Mouse (Mus musculus) intestine, postnatal 0 days (tissue): ENCODE measurements around the gene Jag1. TPM values are rescaled to one million over a fixed set of nuclear protein-coding genes. Genes with fewer than 3 reads are reported as not detected.

Experiments used
- ATAC-seq: fragments of 200-750 bp; cut with Nextera tagmentation; 2 replicates; pipeline ENCODE4 v1.8.0; 2017; ENCODE audit warnings: mild to moderate bottlenecking, moderate TSS enrichment, moderate library complexity
- H3K27ac ChIP-seq: fragments of 300-500 bp; sonication (generic); 2 replicates; pipeline ENCODE4 v1.5.1; 2014; ENCODE audit warnings: mild to moderate bottlenecking, low read depth, low read length, moderate library complexity
- H3K27me3 ChIP-seq: fragments of 300-500 bp; sonication (generic); replicated peaks from 2 replicates; pipeline ENCODE4 v1.6.1; 2014; ENCODE audit warnings: low read length, mixed read lengths; ENCODE audit not compliant: control insufficient read depth, insufficient read depth
- H3K36me3 ChIP-seq: fragments of 300-500 bp; sonication (generic); 2 replicates; pipeline ENCODE4 v1.6.1; 2014; ENCODE audit warnings: mild to moderate bottlenecking, moderate library complexity; ENCODE audit not compliant: control insufficient read depth, insufficient read depth
- H3K4me1 ChIP-seq: fragments of 300-500 bp; sonication (generic); replicated peaks from 2 replicates; pipeline ENCODE4 v1.6.1; 2014; ENCODE audit warnings: antibody characterized with exemption, low read length, mixed read lengths; ENCODE audit not compliant: control insufficient read depth, insufficient read depth
- H3K4me2 ChIP-seq: fragments of 300-500 bp; sonication (generic); replicated peaks from 2 replicates; pipeline ENCODE4 v1.6.1; 2014; ENCODE audit warnings: low read depth, mild to moderate bottlenecking, moderate library complexity
- H3K4me3 ChIP-seq: fragments of 300-500 bp; sonication (generic); 2 replicates; pipeline ENCODE4 v1.5.1; 2014; ENCODE audit warnings: low read depth, low read length
- H3K9ac ChIP-seq: fragments of 300-500 bp; sonication (generic); 2 replicates; pipeline ENCODE4 v1.6.1; 2014; ENCODE audit warnings: mild to moderate bottlenecking, low read depth, low read length
- H3K9me3 ChIP-seq: fragments of 300-500 bp; sonication (generic); 2 replicates; pipeline ENCODE4 v1.6.1; 2016; ENCODE audit warnings: mixed run types; ENCODE audit not compliant: control insufficient read depth
- CTCF ChIP-seq: sonication (generic); IDR thresholded peaks from 2 replicates; pipeline ENCODE4 v1.5.1; 2016; ENCODE audit warnings: low read depth, mild to moderate bottlenecking, control low read depth, antibody characterized with exemption, moderate library complexity
- WGBS: fragments of 180-500 bp; shearing (Covaris S2); extraction: QIAGEN DNeasy Blood & Tissue Kit; methylation state at CpG from one replicate; pipeline ENCODE4 v1.1.7; 2014; 5-methylcytosine and 5-hydroxymethylcytosine counted together
- polyA plus RNA-seq: library from polyadenylated mRNA; unstranded; fragments of >200 nt; fragmentation: Nextera tagmentation; extraction: Ambion mirVana; gene quantifications from 2 replicates; pipeline ENCODE4 v1.2.1, GENCODE M21; 2015

Jag1 gene
- 6.0 and 6.9 TPM in 2 replicates for polyA plus RNA-seq

- Histone ChIP-seq H3K4me3 (peak within 1 kb of the TSS; percentile 79), H3K4me1 (peaks cover 8% of the 10 kb centered on the region; the same call in 1 of the 2 replicates), H3K27me3 (no peaks in the 10 kb centered on the region), H3K27ac (peak within 1 kb of the TSS; percentile 99), H3K9ac (peak within 1 kb of the TSS; percentile 86), H3K36me3 (no peaks in the 10 kb centered on the region), H3K4me2 (peak within 1 kb of the TSS; percentile 96), H3K9me3 (no peaks in the 10 kb centered on the region)
- WGBS: 0% methylated on average over 59 of the region's 59 CpGs
- TF ChIP-seq CTCF: no peak
- no peak for ATAC-seq
Measured at GRCm38 (mm10) chr2:137116025-137116674, at the start of gene Jag1. TSS of gene Jag1 (minus strand) at chr2:137116644.

- 38% methylated on average over 1 of the region's 1 CpGs for WGBS
Measured at GRCm38 (mm10) chr2:137156018-137156417, 39.6 kb upstream of the Jag1 start.

GRCm38 (mm10) chr2:137153825-137154224, 37.4 kb upstream of the Jag1 start:
- Histone ChIP-seq H3K27me3 (no peaks in the 10 kb centered on the region), H3K4me2 (no peak overlapping the region), H3K4me1 (no peaks in the 10 kb centered on the region), H3K36me3 (no peaks in the 10 kb centered on the region), H3K9ac (no peak overlapping the region), H3K27ac (no peak overlapping the region), H3K4me3 (no peak overlapping the region), H3K9me3 (no peaks in the 10 kb centered on the region)
- TF ChIP-seq CTCF: no peak
- 23% methylated on average over 4 of the region's 4 CpGs for WGBS
- ATAC-seq: peak; percentile 38; the same call in 1 of the 2 replicates

More at GRCm38 (mm10) chr2:137156018-137156417, 39.6 kb upstream of the Jag1 start:
- no peak overlapping the region for H3K4me3 ChIP-seq
- ATAC-seq: no peak
- H3K9me3 ChIP-seq: no peaks in the 10 kb centered on the region
- no peak overlapping the region for H3K4me2 ChIP-seq
- no peaks in the 10 kb centered on the region for H3K36me3 ChIP-seq
- H3K9ac ChIP-seq: no peak overlapping the region
- no peaks in the 10 kb centered on the region for H3K4me1 ChIP-seq
- TF ChIP-seq CTCF: no peak
- no peaks in the 10 kb centered on the region for H3K27me3 ChIP-seq
- no peak overlapping the region for H3K27ac ChIP-seq

DNA sequence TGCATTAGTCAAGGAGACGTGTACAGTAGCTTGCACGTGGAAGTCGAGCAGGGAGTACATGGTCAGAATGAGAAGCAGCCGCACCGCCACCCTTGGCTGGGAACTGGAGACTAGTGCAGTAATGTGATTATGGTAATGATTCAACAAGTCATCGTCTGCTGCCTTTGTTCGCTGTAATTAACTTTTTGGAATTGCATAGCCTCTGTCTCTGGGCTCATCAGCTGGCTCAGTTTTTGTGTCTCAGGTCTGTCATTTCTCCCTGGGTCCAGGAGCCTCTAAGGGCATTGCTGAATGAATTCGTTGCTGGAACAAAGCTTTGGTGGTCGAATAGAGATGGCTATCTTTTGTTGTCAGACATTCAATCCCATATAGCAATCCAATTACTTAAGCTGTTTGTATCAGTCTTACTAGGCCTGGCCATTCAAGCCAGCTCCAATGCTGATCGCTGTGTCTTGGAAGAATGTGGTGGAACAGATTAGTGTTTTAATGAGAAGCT, 36.8 kb upstream of the Jag1 start:
- Histone ChIP-seq H3K27me3 (no peaks in the 10 kb centered on the region), H3K36me3 (no peaks in the 10 kb centered on the region), H3K4me2 (no peak overlapping the region), H3K4me1 (no peaks in the 10 kb centered on the region), H3K27ac (no peak overlapping the region), H3K4me3 (no peak overlapping the region), H3K9ac (no peak overlapping the region), H3K9me3 (no peaks in the 10 kb centered on the region)
- TF ChIP-seq CTCF: no peak
- WGBS: 78% methylated on average over 10 of the region's 10 CpGs
- no peak for ATAC-seq

GRCm38 (mm10) chr2:137150953-137151352, 34.5 kb upstream of the Jag1 start:
- no peak overlapping the region for H3K9ac ChIP-seq
- no peaks in the 10 kb centered on the region for H3K4me1 ChIP-seq
- ATAC-seq: no peak
- WGBS: 88% methylated on average over 3 of the region's 3 CpGs
- no peak overlapping the region for H3K4me2 ChIP-seq
- H3K9me3 ChIP-seq: no peaks in the 10 kb centered on the region
- TF ChIP-seq CTCF: no peak
- no peaks in the 10 kb centered on the region for H3K36me3 ChIP-seq
- H3K27ac ChIP-seq: no peak overlapping the region
- H3K4me3 ChIP-seq: no peak overlapping the region
- H3K27me3 ChIP-seq: no peaks in the 10 kb centered on the region

GRCm38 (mm10) chr2:137146938-137147666, 30.7 kb upstream of the Jag1 start:
- no peak for ATAC-seq
- Histone ChIP-seq H3K4me1 (no peaks in the 10 kb centered on the region), H3K4me2 (no peak overlapping the region), H3K36me3 (no peaks in the 10 kb centered on the region), H3K9ac (no peak overlapping the region), H3K27ac (no peak overlapping the region), H3K9me3 (no peaks in the 10 kb centered on the region), H3K4me3 (no peak overlapping the region), H3K27me3 (no peaks in the 10 kb centered on the region)
- WGBS: 34% methylated on average over 2 of the region's 2 CpGs
- TF ChIP-seq CTCF: no peak
